Mouse (Mus musculus): ENCODE measurements around the gene Inha. TPM values are rescaled to one million over a fixed set of nuclear protein-coding genes. Genes with fewer than 3 reads are reported as not detected.

The Inha gene
- polyA plus RNA-seq, 1 experiment from 2014 or later = 4.1 TPM

DNA sequence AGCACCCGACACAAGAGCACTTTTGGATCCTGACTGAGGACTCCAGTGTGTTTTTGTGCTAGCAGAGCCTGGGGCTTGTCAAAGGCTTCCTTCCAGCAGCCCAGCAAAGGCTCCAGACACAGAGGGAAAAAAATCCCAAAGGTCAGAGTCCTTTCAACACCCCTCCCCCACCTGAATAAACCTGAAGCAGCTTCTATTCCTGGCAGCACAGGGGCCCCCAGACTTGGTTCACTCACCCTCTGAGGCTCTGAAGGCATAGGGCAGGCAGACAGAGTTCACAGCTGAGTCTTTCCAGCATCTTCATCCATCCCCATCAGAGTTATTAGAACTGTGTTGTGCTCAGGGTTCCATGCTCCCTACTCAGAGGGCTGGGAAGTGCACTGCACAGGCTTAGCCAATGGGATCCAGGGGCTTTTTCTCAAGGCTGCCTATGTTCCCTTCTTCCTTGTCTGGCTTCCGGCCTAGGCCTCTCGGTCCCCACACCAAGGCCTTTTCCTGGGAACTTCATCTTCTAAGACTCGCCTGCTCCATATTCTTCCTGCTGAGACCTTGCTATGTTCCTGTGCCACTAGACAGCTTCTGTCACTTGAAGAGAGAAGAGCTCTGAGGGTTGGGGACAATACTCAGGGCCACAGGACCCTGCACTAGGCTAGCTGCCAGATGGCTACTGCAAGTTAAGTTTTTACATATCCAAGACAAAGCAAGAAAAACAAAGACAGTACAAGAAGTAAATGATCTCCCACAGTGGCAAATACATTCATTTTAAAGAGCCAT lies 4.7 kb downstream of the Inha start:
- H3K27me3 ChIP-seq (ENCODE audit: control insufficient read depth, insufficient read depth, low read length) = no peaks in the 10 kb centered on the region
- ATAC-seq (replicated peaks; ENCODE audit: extremely low read depth, insufficient read depth, low FRiP score) = peak; percentile 45
- WGBS = 23% methylated on average over 4 of the region's 4 CpGs
- H3K4me1 ChIP-seq (ENCODE audit: control insufficient read depth, insufficient read depth, low read length) = peaks cover 47% of the 10 kb centered on the region
- H3K4me3 ChIP-seq (ENCODE audit: low read length) = no peak overlapping the region
- H3K9ac ChIP-seq (ENCODE audit: low read length) = peak overlapping the region; percentile 54
- H3K27ac ChIP-seq (ENCODE audit: low read length) = peak overlapping the region; percentile 95
- no peaks in the 10 kb centered on the region for H3K36me3 ChIP-seq (ENCODE audit: control insufficient read depth, insufficient read depth)
- no peak overlapping the region for H3K4me2 ChIP-seq (ENCODE audit: low read depth, low read length)
- no peaks in the 10 kb centered on the region for H3K9me3 ChIP-seq (replicated peaks; ENCODE audit: control insufficient read depth, low read length)

DNA sequence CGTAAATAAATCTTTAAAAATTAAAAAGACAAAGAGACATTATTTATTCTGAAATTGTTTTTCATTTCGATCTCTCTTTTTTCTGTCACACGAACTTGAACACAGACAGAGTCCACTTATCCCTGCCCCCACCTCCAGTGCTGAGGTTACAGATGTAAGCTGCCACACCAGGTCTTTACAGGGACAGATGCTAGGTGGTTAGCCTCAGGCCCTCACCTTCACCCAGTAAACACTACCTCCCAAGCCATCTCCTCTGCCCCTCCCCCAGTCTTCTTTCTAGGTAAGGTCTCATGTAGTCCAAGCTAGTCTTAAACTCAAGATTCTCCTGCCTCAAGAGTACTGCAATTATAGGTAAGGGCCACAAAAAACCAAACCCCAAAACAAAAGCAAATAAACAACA lies 5.7 kb downstream of the Inha start:
- no peak for ATAC-seq (replicated peaks; ENCODE audit: extremely low read depth, insufficient read depth, low FRiP score)
- Histone ChIP-seq H3K27me3 (ENCODE audit: control insufficient read depth, insufficient read depth, low read length) (no peaks in the 10 kb centered on the region), H3K4me3 (ENCODE audit: low read length) (no peak overlapping the region), H3K9me3 (replicated peaks; ENCODE audit: control insufficient read depth, low read length) (no peaks in the 10 kb centered on the region), H3K4me1 (ENCODE audit: control insufficient read depth, insufficient read depth, low read length) (peaks cover 45% of the 10 kb centered on the region), H3K9ac (ENCODE audit: low read length) (no peak overlapping the region), H3K36me3 (ENCODE audit: control insufficient read depth, insufficient read depth) (no peaks in the 10 kb centered on the region), H3K4me2 (ENCODE audit: low read depth, low read length) (no peak overlapping the region), H3K27ac (ENCODE audit: low read length) (peak overlapping the region; percentile 95)
- WGBS = 94% methylated on average over 3 of the region's 3 CpGs

DNA sequence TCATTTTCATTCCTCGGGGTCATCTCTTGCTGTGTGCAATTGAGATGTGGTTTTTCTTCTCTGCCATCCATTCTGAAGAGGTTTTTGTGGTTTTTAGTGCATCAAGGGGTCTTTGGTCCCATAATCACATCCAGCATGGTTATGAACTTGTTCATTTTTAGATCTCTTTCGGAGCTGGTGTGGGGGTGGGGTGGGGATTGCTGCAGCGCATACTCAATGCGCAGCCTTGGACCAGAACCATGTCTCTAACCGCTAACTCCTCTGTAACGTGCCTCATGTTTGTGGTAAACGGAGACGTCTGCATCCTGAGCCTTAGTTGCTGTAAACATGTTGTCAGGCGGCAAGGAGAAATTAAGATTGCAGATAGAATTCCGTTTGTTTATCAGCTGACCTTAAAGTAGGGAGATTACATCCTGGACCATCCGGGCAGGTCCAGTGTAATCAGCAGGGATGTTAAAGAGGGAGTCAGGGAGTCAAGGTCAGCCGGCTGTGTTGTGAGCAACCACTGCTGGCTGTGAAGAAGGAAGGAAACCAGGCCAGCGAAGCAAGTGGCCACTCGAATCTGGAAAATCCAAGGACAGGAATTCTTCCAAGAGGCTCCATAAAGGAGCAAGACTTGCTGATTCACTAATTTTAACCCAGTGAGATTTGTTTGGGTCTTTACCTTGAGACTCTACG lies 10.0 kb downstream of the Inha start:
- Histone ChIP-seq H3K4me2 (ENCODE audit: low read depth, low read length) (no peak overlapping the region), H3K9ac (ENCODE audit: low read length) (peak overlapping the region; percentile 20; the same call in 1 of the 2 replicates), H3K4me1 (ENCODE audit: control insufficient read depth, insufficient read depth, low read length) (peaks cover 34% of the 10 kb centered on the region), H3K27me3 (ENCODE audit: control insufficient read depth, insufficient read depth, low read length) (no peaks in the 10 kb centered on the region), H3K9me3 (replicated peaks; ENCODE audit: control insufficient read depth, low read length) (no peaks in the 10 kb centered on the region), H3K4me3 (ENCODE audit: low read length) (no peak overlapping the region), H3K27ac (ENCODE audit: low read length) (peak overlapping the region; percentile 33), H3K36me3 (ENCODE audit: control insufficient read depth, insufficient read depth) (no peaks in the 10 kb centered on the region)
- 44% methylated on average over 15 of the region's 15 CpGs for WGBS
- ATAC-seq (replicated peaks; ENCODE audit: extremely low read depth, insufficient read depth, low FRiP score) = no peak

DNA sequence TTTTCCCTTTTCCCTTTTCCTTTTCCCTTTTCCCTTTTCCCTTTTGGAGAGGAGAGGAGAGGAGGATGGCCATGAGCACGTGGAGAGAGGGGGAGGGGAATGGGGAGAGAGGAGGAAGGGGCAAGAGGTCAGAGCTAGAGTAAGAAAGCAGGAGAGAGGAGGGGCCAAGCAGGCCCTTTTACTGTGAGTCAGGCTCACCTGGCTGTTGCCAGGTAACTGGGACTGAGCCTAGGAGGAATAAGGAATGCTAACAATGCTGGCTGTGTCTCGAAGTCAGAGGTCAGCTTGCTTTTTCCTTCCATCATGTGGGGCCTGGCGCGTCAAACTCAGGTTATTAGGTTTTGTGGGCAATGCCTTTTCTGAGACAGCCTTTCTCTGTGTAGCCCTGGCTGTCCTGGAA lies 11.1 kb downstream of the Inha start:
- 58% methylated on average over 4 of the region's 4 CpGs for WGBS
- H3K27ac ChIP-seq (ENCODE audit: low read length) = no peak overlapping the region

DNA sequence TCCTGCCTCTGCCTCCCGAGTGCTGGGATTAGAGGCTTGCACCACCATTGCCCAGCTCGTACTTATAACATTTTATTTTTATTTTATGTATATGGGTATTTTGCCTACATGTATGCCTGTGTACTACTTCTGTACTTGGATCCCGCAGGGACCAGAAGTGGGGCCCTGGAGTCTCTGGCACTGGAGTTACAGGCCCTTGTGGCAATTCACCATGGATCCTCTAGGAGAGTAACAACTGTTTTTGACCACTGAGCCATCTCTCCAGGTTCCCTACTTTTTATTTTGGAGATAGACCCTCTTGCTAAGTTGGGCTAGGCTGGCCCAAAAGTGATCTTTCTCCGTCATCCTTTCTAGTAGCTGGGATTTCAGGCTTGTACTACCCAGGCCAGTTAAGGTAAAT lies 11.6 kb downstream of the Inha start:
- H3K9me3 ChIP-seq (replicated peaks; ENCODE audit: control insufficient read depth, low read length) = no peaks in the 10 kb centered on the region
- H3K27ac ChIP-seq (ENCODE audit: low read length) = no peak overlapping the region; the same call in 1 of the 2 replicates
- no peak overlapping the region for H3K4me3 ChIP-seq (ENCODE audit: low read length)
- H3K4me2 ChIP-seq (ENCODE audit: low read depth, low read length) = no peak overlapping the region
- no peaks in the 10 kb centered on the region for H3K36me3 ChIP-seq (ENCODE audit: control insufficient read depth, insufficient read depth)
- no peak for ATAC-seq (replicated peaks; ENCODE audit: extremely low read depth, insufficient read depth, low FRiP score)
- H3K4me1 ChIP-seq (ENCODE audit: control insufficient read depth, insufficient read depth, low read length) = peaks cover 31% of the 10 kb centered on the region
- H3K27me3 ChIP-seq (ENCODE audit: control insufficient read depth, insufficient read depth, low read length) = no peaks in the 10 kb centered on the region
- WGBS = 90% methylated on average over 4 of the region's 4 CpGs
- H3K9ac ChIP-seq (ENCODE audit: low read length) = no peak overlapping the region

More for the DNA sequence above, 11.1 kb downstream of the Inha start:
- no peak overlapping the region for H3K4me2 ChIP-seq (ENCODE audit: low read depth, low read length)
- H3K27me3 ChIP-seq (ENCODE audit: control insufficient read depth, insufficient read depth, low read length) = no peaks in the 10 kb centered on the region
- no peak overlapping the region for H3K9ac ChIP-seq (ENCODE audit: low read length)
- no peaks in the 10 kb centered on the region for H3K36me3 ChIP-seq (ENCODE audit: control insufficient read depth, insufficient read depth)
- peaks cover 31% of the 10 kb centered on the region for H3K4me1 ChIP-seq (ENCODE audit: control insufficient read depth, insufficient read depth, low read length)
- no peak for ATAC-seq (replicated peaks; ENCODE audit: extremely low read depth, insufficient read depth, low FRiP score)
- H3K9me3 ChIP-seq (replicated peaks; ENCODE audit: control insufficient read depth, low read length) = no peaks in the 10 kb centered on the region
- no peak overlapping the region for H3K4me3 ChIP-seq (ENCODE audit: low read length)

DNA sequence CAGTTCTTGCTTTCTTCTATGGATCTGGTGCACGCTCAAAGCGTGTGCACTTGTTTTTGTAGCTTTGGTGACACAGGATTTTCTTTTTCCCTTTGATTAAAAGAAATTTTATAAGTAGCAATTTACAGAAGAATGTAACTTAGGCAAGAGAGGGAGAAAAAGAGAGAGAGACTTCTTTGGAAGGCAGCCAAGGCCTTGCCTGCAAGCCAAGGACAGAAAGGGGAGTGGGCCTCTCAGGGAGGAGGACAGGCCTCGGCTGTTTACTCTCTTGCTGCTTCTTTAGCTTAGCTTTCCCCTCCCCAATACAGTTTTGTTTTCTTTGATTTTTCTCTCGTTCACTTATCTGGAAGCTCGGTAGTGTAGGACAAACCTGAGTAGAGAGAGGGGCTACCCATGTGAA lies 12.7 kb downstream of the Inha start:
- no peak for ATAC-seq (replicated peaks; ENCODE audit: extremely low read depth, insufficient read depth, low FRiP score)
- no peak overlapping the region for H3K4me3 ChIP-seq (ENCODE audit: low read length)
- H3K9ac ChIP-seq (ENCODE audit: low read length) = peak overlapping the region; percentile 6
- H3K9me3 ChIP-seq (replicated peaks; ENCODE audit: control insufficient read depth, low read length) = no peaks in the 10 kb centered on the region
- H3K4me2 ChIP-seq (ENCODE audit: low read depth, low read length) = no peak overlapping the region
- peaks cover 31% of the 10 kb centered on the region for H3K4me1 ChIP-seq (ENCODE audit: control insufficient read depth, insufficient read depth, low read length)
- H3K27me3 ChIP-seq (ENCODE audit: control insufficient read depth, insufficient read depth, low read length) = no peaks in the 10 kb centered on the region
- no peaks in the 10 kb centered on the region for H3K36me3 ChIP-seq (ENCODE audit: control insufficient read depth, insufficient read depth)
- peak overlapping the region; percentile 97 for H3K27ac ChIP-seq (ENCODE audit: low read length)
- 39% methylated on average over 5 of the region's 5 CpGs for WGBS

DNA sequence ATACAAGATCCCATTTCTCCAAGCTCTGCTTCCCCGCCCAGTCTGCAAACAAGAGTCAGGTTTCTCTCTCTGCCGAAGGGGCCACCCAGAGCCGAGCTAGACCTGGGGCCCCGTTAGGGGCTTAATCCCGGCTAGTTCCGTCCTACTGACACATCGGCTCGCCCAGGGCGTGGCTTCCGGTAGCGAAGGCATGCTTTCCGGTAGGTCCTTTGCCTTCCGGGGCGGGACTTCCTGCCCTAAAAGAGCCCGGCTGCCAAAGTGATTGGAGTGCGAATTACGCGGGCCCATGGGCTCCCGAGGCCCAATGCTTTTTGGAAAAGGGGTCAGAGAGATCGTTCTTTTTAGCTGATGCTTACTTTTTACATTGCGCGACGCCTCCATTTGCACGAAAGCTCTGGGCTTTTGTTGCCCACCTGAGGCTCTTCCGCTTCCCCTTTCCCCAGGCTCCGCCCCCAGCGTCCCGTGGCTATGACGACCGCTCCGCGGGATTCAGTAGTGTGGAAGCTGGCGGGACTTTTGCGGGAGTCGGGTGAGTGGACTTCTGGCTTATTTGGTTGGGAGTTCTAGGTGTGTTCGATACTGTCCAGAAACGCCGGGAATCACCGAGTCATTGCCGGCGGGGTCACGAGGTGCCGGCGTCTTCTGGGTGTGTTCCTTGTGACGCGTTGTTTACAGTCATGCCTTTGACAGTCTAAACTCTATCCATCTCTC lies 14.6 kb downstream of the Inha start, which contains the start of gene Stk11ip:
Stk11ip (plus strand) TSS at position 209 of the 711 bp plus-strand sequence.
- H3K27ac ChIP-seq (ENCODE audit: low read length) = peak within 1 kb of the TSS; percentile 97
- H3K9me3 ChIP-seq (replicated peaks; ENCODE audit: control insufficient read depth, low read length) = no peaks in the 10 kb centered on the region
- H3K4me1 ChIP-seq (ENCODE audit: control insufficient read depth, insufficient read depth, low read length) = peaks cover 24% of the 10 kb centered on the region
- peak; percentile 98 for ATAC-seq (replicated peaks; ENCODE audit: extremely low read depth, insufficient read depth, low FRiP score)
- H3K36me3 ChIP-seq (ENCODE audit: control insufficient read depth, insufficient read depth) = no peaks in the 10 kb centered on the region
- H3K4me2 ChIP-seq (ENCODE audit: low read depth, low read length) = peak within 1 kb of the TSS; percentile 79
- H3K27me3 ChIP-seq (ENCODE audit: control insufficient read depth, insufficient read depth, low read length) = no peaks in the 10 kb centered on the region
- H3K4me3 ChIP-seq (ENCODE audit: low read length) = peak within 1 kb of the TSS; percentile 61
- H3K9ac ChIP-seq (ENCODE audit: low read length) = peak within 1 kb of the TSS; percentile 78
- under 1% methylated on average over 46 of the region's 46 CpGs for WGBS

DNA sequence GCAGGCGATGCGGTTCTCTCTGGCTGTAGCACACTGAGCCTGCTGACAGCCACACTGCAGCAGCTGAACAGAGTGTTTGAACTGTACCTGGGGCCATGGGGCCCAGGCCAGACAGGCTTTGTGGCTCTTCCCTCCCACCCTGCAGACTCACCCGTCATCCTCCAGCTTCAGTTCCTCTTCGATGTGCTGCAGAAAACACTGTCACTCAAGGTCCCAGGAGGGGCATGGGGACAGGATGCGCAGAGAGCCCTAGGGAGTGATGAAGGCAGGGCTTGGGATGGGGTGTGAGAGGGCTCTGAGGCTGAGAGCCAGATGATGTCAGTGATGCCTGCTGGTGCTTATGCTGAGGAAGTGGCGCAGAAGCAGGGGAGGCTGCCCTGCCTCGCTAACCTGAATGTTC lies 17.8 kb downstream of the Inha start:
- 80% methylated on average over 7 of the region's 7 CpGs for WGBS
- H3K9ac ChIP-seq (ENCODE audit: low read length) = no peak overlapping the region

More for the DNA sequence above, 17.8 kb downstream of the Inha start:
- Histone ChIP-seq H3K9me3 (replicated peaks; ENCODE audit: control insufficient read depth, low read length) (no peaks in the 10 kb centered on the region), H3K27ac (ENCODE audit: low read length) (no peak overlapping the region), H3K27me3 (ENCODE audit: control insufficient read depth, insufficient read depth, low read length) (no peaks in the 10 kb centered on the region), H3K4me2 (ENCODE audit: low read depth, low read length) (no peak overlapping the region), H3K4me1 (ENCODE audit: control insufficient read depth, insufficient read depth, low read length) (peaks cover 8% of the 10 kb centered on the region), H3K4me3 (ENCODE audit: low read length) (no peak overlapping the region), H3K36me3 (ENCODE audit: control insufficient read depth, insufficient read depth) (peaks cover 9% of the 10 kb centered on the region; the same call in 1 of the 2 replicates)
- ATAC-seq (replicated peaks; ENCODE audit: extremely low read depth, insufficient read depth, low FRiP score) = no peak

Measured in heart, embryonic 16.5 days (tissue).